Mouse (Mus musculus) stomach, postnatal 0 days (tissue): ENCODE data around the gene Thoc3.

Experiments used
- CTCF ChIP-seq: IDR thresholded peaks from 2 replicates; pipeline ENCODE4 v1.5.1; 2016; ENCODE audit warnings: antibody characterized with exemption, low read depth, mild to moderate bottlenecking, moderate library complexity
- EP300 ChIP-seq: optimal IDR thresholded peaks from 2 replicates; pipeline ENCODE3; 2016; ENCODE audit warnings: antibody characterized with exemption

- no peak for TF ChIP-seq CTCF
- no peak for TF ChIP-seq EP300
Measured at GRCm38 (mm10) chr13:54443693-54444092, 25.0 kb downstream of the Thoc3 start.
